Mouse (Mus musculus) kidney, postnatal 10 days (tissue): ENCODE measurements around the gene Tomm20.

Source experiments
- DNase-seq: peaks from one replicate; pipeline ENCODE4 v3.0.0; 2021; ENCODE audit warnings: mixed read lengths

Tomm20 gene

GRCm38 (mm10) chr8:126961516-126961915, 15.9 kb upstream of the Tomm20 start:
- DNase-seq, result no peak

- no peak for DNase-seq
These were observed 6.4 kb upstream of the Tomm20 start for GRCm38 (mm10) chr8:126951900-126952636.

GRCm38 (mm10) chr8:126949527-126949926, 3.9 kb upstream of the Tomm20 start:
- DNase-seq, result no peak

- DNase-seq, result no peak
These were observed 800 bp upstream of the Tomm20 start for GRCm38 (mm10) chr8:126946444-126946843.

GRCm38 (mm10) chr8:126944781-126945691, 608 bp downstream of the Tomm20 start:
- DNase-seq, result peak; percentile 74

GRCm38 (mm10) chr8:126943565-126943964, 2.1 kb downstream of the Tomm20 start:
- DNase-seq, result no peak

- no peak for DNase-seq
These were observed 8.3 kb downstream of the Tomm20 start for GRCm38 (mm10) chr8:126937337-126937736.

GRCm38 (mm10) chr8:126935932-126936331, 9.7 kb downstream of the Tomm20 start:
- DNase-seq, result no peak

- DNase-seq, result no peak
These were observed 10.3 kb downstream of the Tomm20 start for GRCm38 (mm10) chr8:126935387-126935786.

- DNase-seq, result no peak
These were observed 13.0 kb downstream of the Tomm20 start for GRCm38 (mm10) chr8:126932656-126933055.

GRCm38 (mm10) chr8:126932249-126932648, 13.4 kb downstream of the Tomm20 start:
- no peak for DNase-seq

- DNase-seq, result no peak
These were observed 13.9 kb downstream of the Tomm20 start for GRCm38 (mm10) chr8:126931720-126932119.

- peak; percentile 79 for DNase-seq
These were observed 16.0 kb downstream of the Tomm20 start for GRCm38 (mm10) chr8:126929607-126930161.

GRCm38 (mm10) chr8:126928755-126929505, 16.7 kb downstream of the Tomm20 start:
- DNase-seq, result peak; percentile 57

- DNase-seq, result peak; percentile 39
These were observed 17.6 kb downstream of the Tomm20 start for GRCm38 (mm10) chr8:126928028-126928427.

- DNase-seq, result no peak
These were observed 18.6 kb downstream of the Tomm20 start for GRCm38 (mm10) chr8:126927058-126927457.

- no peak for DNase-seq
These were observed 22.7 kb downstream of the Tomm20 start for GRCm38 (mm10) chr8:126922981-126923380.

- DNase-seq, result no peak
These were observed 24.2 kb downstream of the Tomm20 start for GRCm38 (mm10) chr8:126921432-126921831.

- peak; percentile 87 for DNase-seq
These were observed 24.8 kb downstream of the Tomm20 start for GRCm38 (mm10) chr8:126920845-126921244.

- DNase-seq, result no peak
These were observed 25.3 kb downstream of the Tomm20 start for GRCm38 (mm10) chr8:126920386-126920785.

GRCm38 (mm10) chr8:126919703-126920102, 25.9 kb downstream of the Tomm20 start:
- DNase-seq, result no peak

- DNase-seq, result peak; percentile 42
These were observed 26.4 kb downstream of the Tomm20 start for GRCm38 (mm10) chr8:126919255-126919654.

GRCm38 (mm10) chr8:126918356-126918755, 27.3 kb downstream of the Tomm20 start:
- no peak for DNase-seq
